Mouse (Mus musculus): ENCODE results near the gene Rgs12. TPM values are rescaled to one million over a fixed set of nuclear protein-coding genes. Genes with fewer than 3 reads are reported as not detected.

Rgs12 gene
- polyA plus RNA-seq, 1 experiment = 6.1 TPM

DNA sequence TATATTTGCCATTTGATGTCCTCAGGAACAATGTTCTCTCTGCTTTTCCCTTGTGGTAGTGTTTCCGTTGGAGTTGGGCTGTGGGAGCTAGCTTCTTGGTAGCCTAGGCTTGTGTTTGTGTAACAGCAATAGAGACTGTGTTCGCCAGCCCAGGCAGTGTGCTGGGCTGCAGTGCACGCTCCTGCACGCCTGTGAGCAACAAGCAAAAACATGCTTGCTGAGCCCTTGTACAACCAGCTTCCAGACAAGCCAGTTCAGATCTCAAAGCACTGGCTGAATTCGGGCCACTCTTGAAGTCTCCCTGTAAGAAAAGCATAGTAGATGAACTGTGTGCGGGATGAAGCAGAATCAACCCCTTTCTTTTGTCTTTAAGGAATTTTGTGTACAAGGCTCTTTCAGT, 50.0 kb downstream of the Rgs12 start:
- WGBS = 85% methylated on average over 6 of the region's 6 CpGs
- peaks cover 8% of the 10 kb centered on the region; the same call in 1 of the 2 replicates for H3K4me1 ChIP-seq (ENCODE audit: control insufficient read depth, insufficient read depth, insufficient read length, low read length)
- TF ChIP-seq POLR2A (IDR thresholded peaks at IDR 0.05; ENCODE audit: low read depth, low read length) (no peak), CTCF (IDR thresholded peaks at IDR 0.05; ENCODE audit: extremely low read depth, insufficient read length, insufficient replicate concordance, low read depth, low read length) (no peak)
- no peaks in the 10 kb centered on the region for H3K36me3 ChIP-seq (ENCODE audit: control insufficient read depth, insufficient read depth, low read length)
- H3K27ac ChIP-seq (ENCODE audit: insufficient read depth, low read depth, low read length) = no peak overlapping the region
- H3K27me3 ChIP-seq (ENCODE audit: control insufficient read depth, insufficient read depth, low read length) = no peaks in the 10 kb centered on the region
- no peak overlapping the region for H3K4me3 ChIP-seq (ENCODE audit: low read depth, low read length)

DNA sequence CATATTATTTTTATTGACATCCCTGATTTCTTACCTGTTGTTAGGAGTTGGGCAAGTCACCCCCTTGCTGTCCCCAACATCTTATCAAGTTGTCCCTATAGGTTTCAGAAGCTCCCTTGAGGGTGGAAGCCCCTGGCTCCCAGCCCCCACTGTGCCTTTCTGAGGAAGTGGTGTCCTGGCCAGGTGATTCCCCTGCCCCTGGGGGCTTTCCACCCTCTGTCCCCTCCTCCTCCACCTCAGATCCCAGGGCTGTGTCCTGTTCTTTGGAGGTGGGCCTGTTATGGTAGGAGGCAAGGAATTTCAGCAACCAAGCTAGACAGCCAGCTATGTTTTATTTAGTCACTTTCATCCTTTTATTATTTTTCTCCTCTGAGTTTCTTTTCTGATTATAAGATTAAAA, 51.1 kb downstream of the Rgs12 start:
- Histone ChIP-seq H3K27ac (ENCODE audit: insufficient read depth, low read depth, low read length) (no peak overlapping the region), H3K4me3 (ENCODE audit: low read depth, low read length) (no peak overlapping the region), H3K36me3 (ENCODE audit: control insufficient read depth, insufficient read depth, low read length) (no peaks in the 10 kb centered on the region), H3K4me1 (ENCODE audit: control insufficient read depth, insufficient read depth, insufficient read length, low read length) (peaks cover 5% of the 10 kb centered on the region; the same call in 1 of the 2 replicates), H3K27me3 (ENCODE audit: control insufficient read depth, insufficient read depth, low read length) (no peaks in the 10 kb centered on the region)
- TF ChIP-seq CTCF (IDR thresholded peaks at IDR 0.05; ENCODE audit: extremely low read depth, insufficient read length, insufficient replicate concordance, low read depth, low read length) (no peak), POLR2A (IDR thresholded peaks at IDR 0.05; ENCODE audit: low read depth, low read length) (no peak)

DNA sequence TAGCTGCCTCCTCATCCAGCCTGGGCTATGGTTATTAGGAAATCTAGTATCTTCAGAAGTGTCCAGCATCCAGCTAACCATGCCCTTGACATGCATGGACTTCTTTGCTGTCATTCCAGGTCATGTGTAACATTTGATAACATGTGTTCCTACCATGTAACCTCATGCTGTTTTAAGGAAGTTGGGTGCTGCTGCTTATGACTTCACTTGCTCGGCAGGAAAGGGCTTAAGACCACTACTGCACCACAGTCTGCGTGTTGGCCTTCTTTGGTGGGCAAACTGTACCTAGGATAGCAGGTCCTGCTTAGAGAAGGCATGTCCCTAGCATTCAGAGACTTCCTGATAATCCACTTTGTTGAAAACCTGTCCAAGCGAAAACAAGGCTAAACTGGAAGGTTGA, 51.9 kb downstream of the Rgs12 start:
- no peak overlapping the region for H3K4me3 ChIP-seq (ENCODE audit: low read depth, low read length)
- H3K4me1 ChIP-seq (ENCODE audit: control insufficient read depth, insufficient read depth, insufficient read length, low read length) = 0 out of 2 replicates have a peak, but pooled peaks cover 2% of the 10 kb centered on the region
- TF ChIP-seq POLR2A (IDR thresholded peaks at IDR 0.05; ENCODE audit: low read depth, low read length) (no peak), CTCF (IDR thresholded peaks at IDR 0.05; ENCODE audit: extremely low read depth, insufficient read length, insufficient replicate concordance, low read depth, low read length) (no peak)
- H3K27ac ChIP-seq (ENCODE audit: insufficient read depth, low read depth, low read length) = no peak overlapping the region
- 83% methylated on average over 3 of the region's 3 CpGs for WGBS
- no peaks in the 10 kb centered on the region for H3K27me3 ChIP-seq (ENCODE audit: control insufficient read depth, insufficient read depth, low read length)
- no peaks in the 10 kb centered on the region for H3K36me3 ChIP-seq (ENCODE audit: control insufficient read depth, insufficient read depth, low read length)

- TF ChIP-seq CTCF (IDR thresholded peaks at IDR 0.05; ENCODE audit: extremely low read depth, insufficient read length, insufficient replicate concordance, low read depth, low read length) (no peak), POLR2A (IDR thresholded peaks at IDR 0.05; ENCODE audit: low read depth, low read length) (no peak)
Measured at GRCm38 (mm10) chr5:35003611-35004162, 54.4 kb downstream of the Rgs12 start.

GRCm38 (mm10) chr5:35004769-35005168, 55.5 kb downstream of the Rgs12 start:
- Histone ChIP-seq H3K4me1 (ENCODE audit: control insufficient read depth, insufficient read depth, insufficient read length, low read length) (no peaks in the 10 kb centered on the region; the same call in 1 of the 2 replicates), H3K4me3 (ENCODE audit: low read depth, low read length) (no peak overlapping the region), H3K27me3 (ENCODE audit: control insufficient read depth, insufficient read depth, low read length) (no peaks in the 10 kb centered on the region), H3K36me3 (ENCODE audit: control insufficient read depth, insufficient read depth, low read length) (no peaks in the 10 kb centered on the region), H3K27ac (ENCODE audit: insufficient read depth, low read depth, low read length) (no peak overlapping the region)
- no peak for TF ChIP-seq CTCF (IDR thresholded peaks at IDR 0.05; ENCODE audit: extremely low read depth, insufficient read length, insufficient replicate concordance, low read depth, low read length)
- TF ChIP-seq POLR2A (IDR thresholded peaks at IDR 0.05; ENCODE audit: low read depth, low read length) = no peak
- 95% methylated on average over 2 of the region's 2 CpGs for WGBS

More at GRCm38 (mm10) chr5:35003611-35004162, 54.4 kb downstream of the Rgs12 start:
- no peak overlapping the region for H3K4me3 ChIP-seq (ENCODE audit: low read depth, low read length)
- WGBS = 58% methylated on average over 7 of the region's 7 CpGs
- no peak overlapping the region for H3K27ac ChIP-seq (ENCODE audit: insufficient read depth, low read depth, low read length)
- no peaks in the 10 kb centered on the region for H3K27me3 ChIP-seq (ENCODE audit: control insufficient read depth, insufficient read depth, low read length)
- peaks cover 2% of the 10 kb centered on the region; the same call in 1 of the 2 replicates for H3K4me1 ChIP-seq (ENCODE audit: control insufficient read depth, insufficient read depth, insufficient read length, low read length)
- H3K36me3 ChIP-seq (ENCODE audit: control insufficient read depth, insufficient read depth, low read length) = no peaks in the 10 kb centered on the region

GRCm38 (mm10) chr5:35005659-35006058, 56.4 kb downstream of the Rgs12 start:
- Histone ChIP-seq H3K36me3 (ENCODE audit: control insufficient read depth, insufficient read depth, low read length) (no peaks in the 10 kb centered on the region), H3K27me3 (ENCODE audit: control insufficient read depth, insufficient read depth, low read length) (no peaks in the 10 kb centered on the region), H3K4me1 (ENCODE audit: control insufficient read depth, insufficient read depth, insufficient read length, low read length) (no peaks in the 10 kb centered on the region; the same call in 1 of the 2 replicates), H3K4me3 (ENCODE audit: low read depth, low read length) (no peak overlapping the region), H3K27ac (ENCODE audit: insufficient read depth, low read depth, low read length) (no peak overlapping the region)
- WGBS = 92% methylated on average over 3 of the region's 3 CpGs
- no peak for TF ChIP-seq POLR2A (IDR thresholded peaks at IDR 0.05; ENCODE audit: low read depth, low read length)

DNA sequence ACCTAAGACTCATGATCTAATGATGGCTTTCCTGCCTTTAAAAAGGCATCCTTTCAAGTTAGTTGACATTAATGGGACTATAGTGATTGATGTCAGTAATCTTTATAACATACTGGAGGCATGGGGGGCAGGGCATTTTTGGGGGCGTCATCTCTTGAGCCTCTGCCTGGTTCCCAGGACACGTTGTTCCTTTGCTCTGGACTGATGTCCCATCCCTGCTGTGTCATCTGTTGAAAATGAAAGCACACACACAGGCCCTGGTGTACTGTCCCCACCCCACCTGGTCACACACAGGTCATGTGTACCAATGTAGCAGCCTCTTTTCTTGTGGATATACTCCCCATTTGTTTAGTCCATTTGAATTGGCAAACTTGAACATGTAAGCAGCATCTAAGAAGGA, 57.4 kb downstream of the Rgs12 start:
- Histone ChIP-seq H3K27ac (ENCODE audit: insufficient read depth, low read depth, low read length) (no peak overlapping the region), H3K4me1 (ENCODE audit: control insufficient read depth, insufficient read depth, insufficient read length, low read length) (no peaks in the 10 kb centered on the region; the same call in 1 of the 2 replicates), H3K36me3 (ENCODE audit: control insufficient read depth, insufficient read depth, low read length) (no peaks in the 10 kb centered on the region), H3K27me3 (ENCODE audit: control insufficient read depth, insufficient read depth, low read length) (no peaks in the 10 kb centered on the region), H3K4me3 (ENCODE audit: low read depth, low read length) (no peak overlapping the region)
- 57% methylated on average over 2 of the region's 2 CpGs for WGBS
- TF ChIP-seq POLR2A (IDR thresholded peaks at IDR 0.05; ENCODE audit: low read depth, low read length) = no peak
